Mouse (Mus musculus): ENCODE measurements around the gene Adap2.
"Not testable (repeated sequence)": the region's sequence is repeated elsewhere in the genome, so short reads cannot be mapped to it uniquely, and the experiment has no call there.

The Adap2 gene

GRCm38 (mm10) chr11:80153857-80154495, at the start of gene Adap2:
Gene Adap2 (plus strand): TSS chr11:80154105.
- DNase-seq, result peak; percentile 16

DNA sequence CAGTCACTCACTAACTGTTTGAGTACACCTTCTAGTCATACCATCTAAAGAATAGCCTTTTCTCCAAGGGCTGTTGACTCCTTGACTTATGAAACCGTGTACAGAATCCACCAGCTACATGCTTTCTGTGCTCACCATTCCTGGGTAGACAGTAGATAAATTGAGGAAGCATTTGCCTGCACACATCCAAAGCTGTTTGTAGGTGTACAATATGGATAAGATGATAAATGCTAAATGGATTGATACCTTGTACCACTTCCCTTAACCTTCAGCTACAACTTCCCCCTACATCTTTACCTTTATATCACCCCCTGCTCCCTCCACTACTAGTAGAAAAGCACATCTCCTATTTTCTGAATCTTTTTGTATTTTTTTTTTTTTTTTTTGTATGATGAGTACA, 49.5 kb upstream of the Adap2 start:
- DNase-seq, result no peak

DNA sequence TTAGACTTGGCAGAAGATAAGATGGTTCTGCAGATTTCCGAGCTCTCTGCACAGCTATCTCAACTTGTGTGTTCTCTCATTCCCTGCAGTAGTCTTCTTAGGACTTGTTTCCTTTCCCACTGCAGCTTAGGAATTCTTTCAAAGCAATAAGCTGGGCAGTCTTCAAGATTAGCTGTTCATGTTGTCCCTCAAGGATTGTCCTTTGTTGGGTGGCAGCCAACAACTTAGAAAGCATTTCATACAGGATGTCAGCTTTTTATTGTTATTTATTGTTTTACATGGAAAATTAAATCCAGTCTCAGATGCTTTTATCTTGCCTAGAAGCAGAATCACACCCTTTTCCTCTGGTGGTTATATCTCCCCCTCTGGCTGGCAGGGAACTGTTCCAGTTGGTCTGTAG, 37.5 kb upstream of the Adap2 start:
- no peak for DNase-seq

- DNase-seq, result no peak
Observed at GRCm38 (mm10) chr11:80132050-80132449, 21.9 kb upstream of the Adap2 start.

- no peak for DNase-seq
Observed at GRCm38 (mm10) chr11:80134744-80135143, 19.2 kb upstream of the Adap2 start.

DNA sequence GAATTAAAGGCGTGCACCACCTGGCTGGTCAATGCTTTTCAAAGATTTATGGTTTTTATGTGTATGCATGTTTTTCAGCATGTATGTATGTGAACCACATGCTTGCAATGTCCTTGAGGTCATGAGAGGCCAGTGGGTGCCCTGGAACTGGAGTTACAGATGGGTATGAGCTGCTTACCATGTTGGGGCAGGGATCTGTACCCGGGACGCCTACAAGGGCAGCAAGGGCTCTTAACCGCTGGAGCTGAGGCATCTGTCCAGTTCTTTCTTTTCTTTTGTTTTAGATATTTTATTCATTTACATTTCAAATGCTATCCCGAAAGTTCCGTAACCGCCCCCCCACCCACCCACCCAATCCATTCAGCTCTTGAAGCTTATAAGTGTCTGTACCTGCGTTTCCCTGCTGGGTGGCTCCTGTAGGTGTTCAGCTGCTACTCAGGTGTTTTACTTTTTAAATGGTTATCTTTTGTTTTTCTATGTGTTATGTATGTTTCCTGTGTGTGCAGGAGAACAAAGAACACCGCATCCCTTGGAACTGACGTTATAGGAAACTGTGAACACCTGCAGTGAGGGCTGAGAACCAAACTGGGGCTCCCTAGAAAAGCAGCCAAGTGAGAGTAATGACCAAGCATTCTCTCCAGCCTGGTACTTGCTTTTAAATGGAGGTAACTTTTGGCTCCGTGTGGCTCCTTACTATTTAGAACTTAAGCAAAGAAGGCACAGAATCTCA, 17.8 kb upstream of the Adap2 start:
- no peak for DNase-seq

- no peak for DNase-seq
Observed at GRCm38 (mm10) chr11:80136786-80137185, 17.1 kb upstream of the Adap2 start.

DNA sequence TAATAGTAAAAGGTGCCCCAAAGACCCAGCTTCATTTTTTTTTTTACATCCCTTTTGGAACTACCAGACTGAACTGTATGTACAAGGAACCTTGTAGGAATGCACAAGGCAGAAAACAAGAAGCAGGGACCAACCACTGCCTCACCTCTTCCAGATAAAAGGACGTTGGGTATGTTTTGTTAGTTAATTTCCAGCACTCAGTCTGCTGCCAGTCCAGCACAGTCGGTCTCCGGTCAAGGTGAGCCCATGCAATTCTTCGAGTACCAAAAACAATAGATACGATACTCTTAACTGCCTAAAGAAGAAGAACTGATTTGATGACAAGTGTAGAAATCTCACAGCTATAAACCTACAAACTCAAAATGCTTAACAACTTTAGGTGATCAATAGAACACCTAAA, 16.1 kb upstream of the Adap2 start:
- DNase-seq, result no peak

- DNase-seq, result peak; percentile 88
Observed at GRCm38 (mm10) chr11:80141825-80142521, 11.9 kb upstream of the Adap2 start, which contains the start of gene Tefm. Gene Tefm (minus strand): TSS chr11:80142175.

GRCm38 (mm10) chr11:80142872-80143271, 11.0 kb upstream of the Adap2 start:
- DNase-seq, result no peak

GRCm38 (mm10) chr11:80145787-80146275, 8.1 kb upstream of the Adap2 start:
- DNase-seq, result no peak

DNA sequence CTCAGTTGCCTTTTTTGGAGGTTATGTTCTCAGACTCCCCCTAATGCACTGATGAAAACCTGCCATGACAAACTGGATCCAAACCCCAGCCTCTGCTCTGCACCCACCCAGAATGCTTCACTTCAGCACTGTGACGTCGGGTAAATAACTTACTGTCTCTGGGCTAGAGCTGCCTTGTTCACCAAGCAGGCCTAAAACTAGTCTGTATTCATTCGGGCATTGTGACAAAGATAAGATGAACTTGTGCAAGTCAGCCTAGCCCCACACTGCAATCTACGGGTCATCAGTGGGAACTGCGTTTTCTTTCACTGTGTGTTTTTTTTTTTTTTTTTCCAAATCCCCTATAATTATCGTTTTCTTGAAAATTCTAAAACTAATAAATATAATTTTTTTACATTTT, 6.2 kb upstream of the Adap2 start:
- DNase-seq, result no peak

GRCm38 (mm10) chr11:80148313-80148712, 5.6 kb upstream of the Adap2 start:
- no peak for DNase-seq

- DNase-seq, result not testable (repeated sequence)
Observed at GRCm38 (mm10) chr11:80148974-80149373, 4.9 kb upstream of the Adap2 start.

DNA sequence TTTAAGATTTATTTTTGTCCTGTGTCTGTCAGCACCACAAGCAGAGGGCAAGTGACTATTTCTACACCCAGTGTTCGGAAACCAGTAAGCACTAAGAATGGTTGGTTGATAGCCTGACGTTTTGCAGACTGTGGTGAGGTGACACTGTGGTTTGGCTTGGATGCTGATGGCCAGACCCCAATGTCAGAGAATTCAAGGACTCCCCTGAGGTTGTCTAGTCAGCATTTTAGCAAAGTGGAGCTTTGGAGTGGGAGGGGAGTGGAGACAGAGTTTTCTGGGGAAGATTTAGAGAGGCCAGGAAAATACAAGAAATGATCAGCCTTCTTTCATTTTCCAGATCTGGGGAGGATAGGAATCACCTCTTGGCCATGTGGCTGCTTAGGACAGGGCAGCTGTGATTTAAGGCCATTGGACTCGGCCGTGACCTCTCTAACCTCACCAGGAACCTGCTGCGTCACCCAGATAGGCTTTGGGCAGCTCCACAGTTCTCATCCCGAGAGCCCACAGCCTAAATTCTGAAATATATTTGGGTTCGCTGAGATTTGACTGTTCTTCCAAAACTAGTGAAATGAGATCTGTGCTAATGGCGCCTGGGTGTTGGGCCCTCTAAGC, 4.4 kb upstream of the Adap2 start:
- DNase-seq, result no peak

- no peak for DNase-seq
Observed at GRCm38 (mm10) chr11:80150566-80150965, 3.3 kb upstream of the Adap2 start.

DNA sequence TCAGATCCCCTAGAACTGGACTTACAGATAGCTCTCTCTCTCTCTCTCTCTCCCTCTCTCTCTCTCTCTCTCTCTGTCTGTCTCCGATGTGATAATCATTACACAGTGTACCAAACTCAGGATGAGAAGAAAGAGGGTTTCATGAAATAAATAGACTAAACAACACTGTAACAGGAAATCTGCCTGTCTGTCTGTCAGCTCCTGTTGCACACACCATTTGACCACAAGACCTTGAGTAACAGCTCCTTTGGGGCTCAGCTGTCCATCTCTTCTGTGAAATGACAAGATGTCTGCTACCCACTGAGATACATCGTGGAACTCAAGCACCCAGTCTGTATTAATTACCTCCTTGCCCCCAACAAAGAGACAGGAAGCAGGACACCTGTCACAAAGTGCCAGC, 2.4 kb upstream of the Adap2 start:
- DNase-seq, result no peak

DNA sequence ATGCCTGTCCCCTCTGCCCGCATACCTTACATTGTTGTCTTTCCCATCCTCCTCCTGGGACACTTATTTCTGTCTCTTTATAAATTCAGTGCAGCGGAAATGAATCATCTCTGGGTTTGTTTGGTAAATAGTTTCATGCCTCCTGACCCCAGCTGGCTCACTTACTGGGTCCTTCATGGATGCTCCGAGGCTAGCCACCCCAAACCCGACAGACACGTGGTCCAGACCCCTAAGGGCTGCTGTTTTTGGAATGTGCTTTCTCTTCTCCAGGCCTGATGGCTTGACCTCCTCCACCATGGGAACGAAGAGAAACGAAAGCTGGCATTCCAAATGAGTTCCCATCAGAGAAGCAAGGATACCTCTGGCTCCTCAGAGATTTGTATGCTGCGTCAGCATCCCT, 1.5 kb upstream of the Adap2 start:
- DNase-seq, result no peak

DNA sequence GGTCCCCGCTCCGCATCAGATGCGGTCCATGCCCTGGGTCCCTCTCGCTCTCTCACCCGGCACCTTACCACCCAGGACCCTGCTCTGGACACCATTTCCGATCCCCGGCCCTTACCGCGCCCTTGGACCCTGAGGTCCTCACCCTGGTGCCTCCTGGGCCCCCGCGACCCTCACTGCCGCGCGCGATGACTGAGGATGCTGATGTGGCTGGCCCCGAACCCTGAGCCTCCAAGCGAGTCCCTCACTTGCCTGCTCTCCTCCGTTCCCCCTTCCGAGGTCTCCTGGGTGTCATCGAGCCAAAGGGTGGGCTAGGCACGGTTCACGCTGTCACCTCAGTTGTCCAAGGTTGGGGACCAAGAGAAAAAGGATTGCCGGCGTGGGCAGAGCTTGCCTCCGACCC, 596 bp downstream of the Adap2 start:
- no peak for DNase-seq

DNA sequence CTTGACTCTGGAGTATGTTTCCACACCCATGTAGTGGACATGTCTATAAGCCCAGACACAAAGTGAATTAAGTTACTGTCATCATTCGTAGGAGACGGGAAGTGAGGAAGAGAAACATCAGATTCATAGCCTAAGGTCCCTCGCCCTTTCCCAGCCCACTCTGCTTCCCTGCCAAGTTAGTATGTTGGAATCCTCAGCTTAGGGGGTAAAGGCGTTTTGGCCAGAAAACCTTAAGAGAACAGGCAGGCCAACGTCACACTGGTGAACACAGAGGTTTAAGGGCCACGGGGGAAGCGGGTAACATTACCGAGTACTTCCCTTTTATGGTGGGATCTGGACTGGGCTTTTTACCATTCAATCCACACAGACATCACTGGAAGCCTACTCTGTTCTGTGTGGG, 1.6 kb downstream of the Adap2 start:
- no peak for DNase-seq

DNA sequence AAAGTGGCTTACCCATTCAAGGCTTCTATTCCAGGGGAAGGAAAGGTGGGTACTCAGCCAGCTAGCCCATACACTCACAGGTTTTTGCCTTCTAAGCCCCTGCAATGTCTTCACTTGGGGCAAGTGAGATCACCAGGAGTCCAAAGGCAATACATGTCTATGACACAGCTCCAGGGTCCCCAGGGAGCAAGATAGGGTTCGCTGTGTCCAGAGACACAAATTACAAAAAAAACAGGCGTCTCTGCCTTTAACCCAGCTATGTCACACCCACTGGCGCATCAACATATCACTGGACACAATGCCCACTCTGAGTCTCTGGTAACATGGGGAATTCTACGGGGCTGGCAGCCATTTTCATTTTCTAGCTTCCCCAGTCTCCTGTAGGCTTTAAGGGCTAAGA, 2.1 kb downstream of the Adap2 start:
- DNase-seq, result no peak

- no peak for DNase-seq
Observed at GRCm38 (mm10) chr11:80156841-80157240, 2.9 kb downstream of the Adap2 start.

GRCm38 (mm10) chr11:80159018-80159417, 5.1 kb downstream of the Adap2 start:
- no peak for DNase-seq
